ENCODE assay signal across 8 mouse cellular contexts in the genomic region with DNA sequence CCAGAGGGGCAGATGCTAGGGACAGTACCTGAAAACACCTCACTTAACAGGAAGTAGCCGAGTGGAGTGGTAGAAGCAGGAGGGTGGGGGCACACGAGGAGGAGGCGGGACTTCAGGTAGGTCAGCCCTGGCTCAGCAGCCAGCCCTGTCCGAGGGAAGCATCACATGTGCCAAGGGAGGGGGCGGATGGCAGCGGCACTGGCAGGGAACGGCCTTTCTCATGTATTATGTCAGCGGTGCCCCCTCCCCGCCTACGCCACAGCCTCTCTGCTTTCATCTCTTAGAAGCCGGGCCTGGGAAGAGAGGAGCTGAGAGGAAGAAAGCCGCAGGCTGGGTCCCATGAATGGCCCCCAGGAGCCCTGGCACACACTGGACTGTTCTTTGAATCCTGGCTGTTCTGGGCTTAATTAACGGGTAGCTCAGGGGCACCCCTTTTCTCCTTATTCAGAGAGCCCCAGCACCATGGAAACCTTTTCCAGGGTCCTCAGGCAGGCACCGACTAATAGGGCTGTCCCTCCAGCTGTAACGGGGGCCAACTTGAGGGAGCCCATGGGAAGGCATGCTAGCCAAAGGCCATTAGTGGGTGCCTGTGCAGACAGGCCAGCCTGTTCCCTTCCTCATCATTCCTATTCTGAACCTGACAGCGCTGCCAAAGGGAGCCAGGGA. TPM values are rescaled to one million over a fixed set of nuclear protein-coding genes. Genes with fewer than 3 reads are reported as not detected.
A peak's percentile ranks its signal among the peaks of the same experiment; 100 is the strongest.
DNase-seq lines count a peak whose midpoint lies in the region; TF ChIP-seq lines count a peak whose summit lies in the region.

No protein-coding gene starts in this region.

- DNase-seq in CD4-positive, CD25-positive, alpha-beta regulatory T cell, adult 2 months (ENCODE audit: low read depth, low spot score) = peak; percentile 62
- DNase-seq in brain, embryonic 14.5 days (ENCODE audit: low read depth) = peak; percentile 98
- DNase-seq in frontal cortex, postnatal 36 days (ENCODE audit: low spot score in 2 of 2) = peak; percentile 79 to 85
- peak; percentile 72 for DNase-seq in left cerebral cortex, postnatal 36 days (ENCODE audit: low spot score in 2 of 2)
- DNase-seq in right cerebral cortex, postnatal 4 days = peak; percentile 52
- no peak for DNase-seq in embryo, embryonic 10.5 days (ENCODE audit: low spot score)
- no peak for DNase-seq in lung, postnatal 4 days
- no peak for DNase-seq in gastrocnemius, postnatal 4 days (ENCODE audit: low spot score in 2 of 2)

- no peak for TF ChIP-seq POLR2A in brain, embryonic 14.5 days (IDR thresholded peaks at IDR 0.05; ENCODE audit: borderline replicate concordance, extremely low read depth, insufficient read depth, insufficient read length, poor library complexity, severe bottlenecking)

- intact Hi-C loops in left cerebral cortex, postnatal 36 days (cut with DNase I) = loop anchor here (2.0 kb wide), 1 partner anchor 13 kb away; no protein-coding TSS in a partner anchor

- no peak for TF ChIP-seq CTCF in brain, embryonic 14.5 days (IDR thresholded peaks at IDR 0.05; ENCODE audit: borderline replicate concordance, extremely low read depth, insufficient read depth, insufficient read length)

RNA-seq across cellular contexts. Expression of a gene that starts 10.9 kb away (rescaled TPM):
- 164 and 280 TPM in 2 replicates for polyA plus RNA-seq in brain, embryonic 14.5 days (2012; rRNA removed)
- 100 to 1,000 TPM; 257 to 267 TPM for total RNA-seq in left cerebral cortex, postnatal 36 days (2021)
- total RNA-seq in gastrocnemius, postnatal 4 days (2021) = 10 to 100 TPM; 66.9 to 68.8 TPM

RNA-seq across cellular contexts. Expression of a gene that starts 42.4 kb away (rescaled TPM):
- polyA plus RNA-seq in brain, embryonic 14.5 days (2012; rRNA removed) = 42.4 and 49.9 TPM in 2 replicates
- 10 to 100 TPM; 44.6 to 60.1 TPM for total RNA-seq in left cerebral cortex, postnatal 36 days (2021)
- 10 to 100 TPM; 14.5 to 15.0 TPM for total RNA-seq in gastrocnemius, postnatal 4 days (2021)

RNA-seq across cellular contexts. Expression of a gene that starts 45.1 kb away (rescaled TPM):
- 28.6 and 34.3 TPM in 2 replicates for polyA plus RNA-seq in brain, embryonic 14.5 days (2012; rRNA removed)
- total RNA-seq in left cerebral cortex, postnatal 36 days (2021) = 10 to 100 TPM; 20.4 to 21.9 TPM
- total RNA-seq in gastrocnemius, postnatal 4 days (2021) = 10 to 100 TPM; 13.9 to 14.2 TPM

RNA-seq across cellular contexts. Expression of a gene that starts 52.6 kb away (rescaled TPM):
- 55.8 and 73.4 TPM in 2 replicates for polyA plus RNA-seq in brain, embryonic 14.5 days (2012; rRNA removed)
- 10 to 100 TPM; 22.6 to 23.6 TPM for total RNA-seq in left cerebral cortex, postnatal 36 days (2021)
- 10 to 100 TPM; 11.4 to 13.8 TPM for total RNA-seq in gastrocnemius, postnatal 4 days (2021)

Comparison
In these comparisons a context has a peak if more than half of its experiments do, and no peak if none do; other contexts are left out.
1. DNase-seq: peak in CD4-positive, CD25-positive, alpha-beta regulatory T cell, adult 2 months (single experiment), brain, embryonic 14.5 days (single experiment), frontal cortex, postnatal 36 days (2 of 2), left cerebral cortex, postnatal 36 days (2 of 2) and right cerebral cortex, postnatal 4 days (single experiment); none in embryo, embryonic 10.5 days (single experiment), lung, postnatal 4 days (0 of 2) and gastrocnemius, postnatal 4 days (0 of 2).